ENCODE assay signal across 9 mouse cellular contexts in genomic region chr1:184810780-184811575, GRCm38 (mm10). TPM values are rescaled to one million over a fixed set of nuclear protein-coding genes. Genes with fewer than 3 reads are reported as not detected.
DNase-seq lines count a peak whose midpoint lies in the region; ATAC-seq and TF ChIP-seq lines count a peak whose summit lies in the region.
"Had no signal": no experiment of that assay in that cellular context is flagged by ENCODE, and none has a peak within 500 bp of the region (broad histone marks: within the 10 kb centered on the region; RNA-seq: fewer than 3 reads in every experiment).

Marc1 (minus strand) TSS chr1:184811313.

- 7% methylated on average over 51 of the region's 52 CpGs for WGBS in heart, embryonic 13.5 days
- 7% methylated on average over 51 of the region's 52 CpGs for WGBS in forebrain, embryonic 15.5 days

- peaks cover 24% of the 10 kb centered on the region for H3K36me3 ChIP-seq in heart, embryonic 13.5 days
- peaks cover 5% of the 10 kb centered on the region; the same call in 1 of the 2 replicates for H3K36me3 ChIP-seq in forebrain, embryonic 15.5 days
- peaks cover 8% of the 10 kb centered on the region for H3K36me3 ChIP-seq in myocyte (ENCODE audit: control insufficient read depth, insufficient read depth)

- no peak for DNase-seq in heart, postnatal 4 days
- DNase-seq in kidney, postnatal 10 days = peak; percentile 61
- DNase-seq in layer of hippocampus, postnatal 36 days = no peak
- no peak for DNase-seq in spleen, adult 12 weeks (ENCODE audit: low spot score)
- no peak for DNase-seq in layer of hippocampus, adult 9-10 months (ENCODE audit: low spot score)

- H3K9ac ChIP-seq in heart, embryonic 13.5 days = peak within 1 kb of the TSS; percentile 70
- 0 out of 2 replicates have a peak within 1 kb of the TSS, but pooled peaks have one; percentile 15 for H3K9ac ChIP-seq in forebrain, embryonic 15.5 days (replicated peaks)

- H3K79me2 ChIP-seq in myocyte (ENCODE audit: control insufficient read depth, insufficient read depth) = no peaks in the 10 kb centered on the region

- no peaks in the 10 kb centered on the region for H3K9me3 ChIP-seq in heart, embryonic 13.5 days
- no peaks in the 10 kb centered on the region for H3K9me3 ChIP-seq in forebrain, embryonic 15.5 days

- H3K27ac ChIP-seq in heart, embryonic 13.5 days (replicated peaks) = no peak within 1 kb of the TSS
- no peak within 1 kb of the TSS for H3K27ac ChIP-seq in forebrain, embryonic 15.5 days (replicated peaks)

- no peak for TF ChIP-seq POLR2A in myocyte (IDR thresholded peaks at IDR 0.05; ENCODE audit: insufficient read length, low read depth)

- no peak; the same call in 1 of the 2 replicates for ATAC-seq in heart, embryonic 13.5 days (ENCODE audit: extremely low read depth, insufficient number of reproducible peaks, low FRiP score, low TSS enrichment)
- peak; percentile 43; the same call in 1 of the 2 replicates for ATAC-seq in forebrain, embryonic 15.5 days (replicated peaks)

- peak within 1 kb of the TSS; percentile 48 for H3K4me3 ChIP-seq in heart, embryonic 13.5 days
- H3K4me3 ChIP-seq in forebrain, embryonic 15.5 days = peak within 1 kb of the TSS; percentile 32
- no peak within 1 kb of the TSS for H3K4me3 ChIP-seq in myocyte

- H3K4me1 ChIP-seq in heart, embryonic 13.5 days = peaks cover 9% of the 10 kb centered on the region
- peaks cover 7% of the 10 kb centered on the region for H3K4me1 ChIP-seq in forebrain, embryonic 15.5 days

- H3K4me2 ChIP-seq in heart, embryonic 13.5 days = peak within 1 kb of the TSS; percentile 73
- H3K4me2 ChIP-seq in forebrain, embryonic 15.5 days (replicated peaks) = peak within 1 kb of the TSS; percentile 55
- no peak within 1 kb of the TSS for H3K4me2 ChIP-seq in myocyte (ENCODE audit: low read depth)

- H3K27me3 ChIP-seq in heart, embryonic 13.5 days (replicated peaks) = peaks cover 47% of the 10 kb centered on the region
- H3K27me3 ChIP-seq in forebrain, embryonic 15.5 days = peaks cover 15% of the 10 kb centered on the region
- H3K27me3 ChIP-seq in myocyte (ENCODE audit: control insufficient read depth, insufficient read depth, insufficient read length) = no peaks in the 10 kb centered on the region

- no peak within 1 kb of the TSS for H3ac ChIP-seq in myocyte (ENCODE audit: control insufficient read depth, insufficient read length)

TF ChIP-seq in myocyte, 11 proteins besides CTCF, POLR2A, EP300 and RAD21:
- TF ChIP-seq TCF12 (IDR thresholded peaks at IDR 0.05; ENCODE audit: insufficient read depth, poor library complexity, severe bottlenecking) = no peak
- TF ChIP-seq REST (IDR thresholded peaks at IDR 0.05; ENCODE audit: insufficient read depth, insufficient read length) = no peak
- TF ChIP-seq POLR2AphosphoS2 (IDR thresholded peaks at IDR 0.05; ENCODE audit: insufficient read length, low read depth) = peak; percentile 18

RNA-seq across cellular contexts. Expression of gene Marc1, which starts in this region (rescaled TPM):
- polyA plus RNA-seq in heart, embryonic 13.5 days (2015; fragmentation: Nextera tagmentation; extraction: Ambion mirVana) = 0.43 TPM in 1 of 2 replicates, not detected in the other
- total RNA-seq in heart, postnatal 4 days (2021) = under 1 TPM in 1 of 2 experiments, not detected in 1; 0.14 TPM
- not detected in 2 replicates for polyA plus RNA-seq in forebrain, embryonic 15.5 days (2015; fragmentation: Nextera tagmentation; extraction: Ambion mirVana)
- not detected for polyA plus RNA-seq in myocyte (2012; fragmentation: generic; extraction: Trizol)
- under 1 TPM in 1 of 2 experiments, not detected in 1; 0.25 TPM for total RNA-seq in layer of hippocampus, postnatal 36 days (2021)
- total RNA-seq: hematopoietic stem cell, adult 5-6 weeks had no signal

Comparison
In these comparisons a context has a peak if more than half of its experiments do, and no peak if none do; other contexts are left out.
1. Peak in ATAC-seq, H3K4me3 ChIP-seq, H3K9ac ChIP-seq and H3K4me2 ChIP-seq in forebrain, embryonic 15.5 days; RNA of the gene not detected or under 1 TPM.